Mouse (Mus musculus) adrenal gland, adult (tissue): ENCODE results near the gene Cxcl16.
"Not testable (repeated sequence)": the region's sequence is repeated elsewhere in the genome, so short reads cannot be mapped to it uniquely, and the experiment has no call there.

Experiments used
- DNase-seq, 2 experiments: peaks; one replicate each; pipeline ENCODE4 v3.0.0; 2022 to 2023; ENCODE audit warnings: low spot score in 1 of 2; ENCODE audit not compliant: inconsistent age in 2 of 2

The Cxcl16 gene

GRCm38 (mm10) chr11:70459601-70460101, at the start of gene Cxcl16:
Gene Cxcl16, minus strand, starts transcription at chr11:70459984.
- peak; percentile 61 to 85 for DNase-seq

- no peak for DNase-seq
These were observed 47.3 kb upstream of the Cxcl16 start for GRCm38 (mm10) chr11:70506962-70507515.

GRCm38 (mm10) chr11:70506385-70506784, 46.6 kb upstream of the Cxcl16 start:
- DNase-seq, result peak; percentile 66 to 92

- DNase-seq, result no peak
These were observed 45.2 kb upstream of the Cxcl16 start, which contains the start of gene Tm4sf5 for GRCm38 (mm10) chr11:70504970-70505369. Gene Tm4sf5, plus strand, starts transcription at chr11:70505244.

- no peak for DNase-seq
These were observed 42.2 kb upstream of the Cxcl16 start for GRCm38 (mm10) chr11:70502018-70502417.

GRCm38 (mm10) chr11:70500476-70500812, 40.7 kb upstream of the Cxcl16 start:
- no peak for DNase-seq

- DNase-seq, result peak; percentile 44 to 79
These were observed 40.0 kb upstream of the Cxcl16 start for GRCm38 (mm10) chr11:70499566-70500475.

- DNase-seq, result peak in 1 of 2 experiments; percentile 26
These were observed 29.9 kb upstream of the Cxcl16 start for GRCm38 (mm10) chr11:70489684-70490083.

GRCm38 (mm10) chr11:70489138-70489537, 29.4 kb upstream of the Cxcl16 start:
- no peak for DNase-seq

GRCm38 (mm10) chr11:70487816-70488215, 28.0 kb upstream of the Cxcl16 start:
- DNase-seq, result no peak

GRCm38 (mm10) chr11:70485498-70485897, 25.7 kb upstream of the Cxcl16 start:
- DNase-seq, result no peak

GRCm38 (mm10) chr11:70474872-70475534, 15.2 kb upstream of the Cxcl16 start:
- DNase-seq, result no peak

- not testable (repeated sequence) for DNase-seq
These were observed 13.5 kb upstream of the Cxcl16 start for GRCm38 (mm10) chr11:70473291-70473690.

- DNase-seq, result peak; percentile 42 to 75
These were observed 12.9 kb upstream of the Cxcl16 start for GRCm38 (mm10) chr11:70472716-70473115.

GRCm38 (mm10) chr11:70469764-70470163, 10.0 kb upstream of the Cxcl16 start:
- DNase-seq, result peak in 1 of 2 experiments; percentile 54

GRCm38 (mm10) chr11:70467902-70468619, 8.3 kb upstream of the Cxcl16 start:
- DNase-seq, result no peak

- DNase-seq, result peak in 1 of 2 experiments; percentile 68
These were observed 6.0 kb upstream of the Cxcl16 start for GRCm38 (mm10) chr11:70465824-70466223.

- no peak for DNase-seq
These were observed 5.4 kb upstream of the Cxcl16 start for GRCm38 (mm10) chr11:70465211-70465610.

- DNase-seq, result no peak
These were observed 4.2 kb upstream of the Cxcl16 start for GRCm38 (mm10) chr11:70463970-70464369.

- peak in 1 of 2 experiments; percentile 50 for DNase-seq
These were observed 840 bp downstream of the Cxcl16 start, which contains the start of gene Zmynd15 for GRCm38 (mm10) chr11:70458688-70459600. Gene Zmynd15, plus strand, starts transcription at chr11:70459433.
